Mouse (Mus musculus): ENCODE results near the gene Phactr3. TPM values are rescaled to one million over a fixed set of nuclear protein-coding genes. Genes with fewer than 3 reads are reported as not detected.

Gene Phactr3
- polyA plus RNA-seq, 1 experiment from 2014 or later, result 3.1 TPM

DNA sequence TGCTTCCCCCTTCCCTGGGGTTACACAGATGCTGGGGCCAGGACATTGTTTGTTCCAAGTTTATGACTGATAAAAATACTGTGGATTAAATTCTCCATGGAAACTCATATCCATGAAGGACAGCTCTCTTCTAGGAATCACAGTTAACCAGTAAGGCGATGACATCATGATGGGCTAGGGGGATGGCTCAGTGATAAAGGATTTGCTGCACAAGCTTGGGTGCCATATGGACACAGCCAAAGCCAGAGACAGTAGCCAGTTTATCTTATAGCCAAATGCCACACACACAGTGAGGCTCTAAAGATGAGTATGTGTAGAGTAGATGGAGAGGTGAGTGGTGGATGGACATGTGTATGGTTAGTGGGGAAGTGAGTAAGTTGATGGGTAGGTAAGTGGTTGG, 45.2 kb downstream of the Phactr3 start:
- ATAC-seq (ENCODE audit: insufficient number of reproducible peaks, insufficient read depth, low FRiP score, low TSS enrichment), result no peak
- Histone ChIP-seq H3K36me3 (no peaks in the 10 kb centered on the region), H3K27ac (no peak overlapping the region), H3K9ac (no peak overlapping the region), H3K9me3 (no peaks in the 10 kb centered on the region), H3K4me1 (no peaks in the 10 kb centered on the region), H3K4me3 (no peak overlapping the region), H3K4me2 (replicated peaks) (no peak overlapping the region), H3K27me3 (no peaks in the 10 kb centered on the region)
- 83% methylated on average over 1 of the region's 1 CpGs for WGBS

DNA sequence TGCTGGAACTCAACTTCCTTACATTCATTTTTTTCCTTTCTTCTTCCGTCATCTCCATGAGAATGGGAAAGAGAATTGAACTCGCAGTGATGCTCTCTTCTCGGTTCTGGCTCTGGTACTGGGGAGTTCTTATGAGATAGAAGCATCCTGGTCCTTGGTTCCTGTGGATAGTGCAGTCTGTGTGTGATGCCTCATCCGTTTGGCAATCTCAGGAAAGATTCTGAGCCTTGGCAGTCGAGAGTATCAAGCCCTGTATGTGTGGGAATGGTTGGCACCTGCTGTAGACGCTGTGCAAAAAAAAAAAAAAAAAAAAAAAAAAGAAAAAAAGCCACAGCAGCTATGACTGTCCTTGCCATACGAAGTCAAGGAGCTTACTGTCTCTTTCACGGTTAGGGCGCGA, 47.2 kb downstream of the Phactr3 start:
- no peaks in the 10 kb centered on the region for H3K9me3 ChIP-seq
- no peaks in the 10 kb centered on the region for H3K4me1 ChIP-seq
- H3K4me2 ChIP-seq (replicated peaks), result no peak overlapping the region
- no peak overlapping the region for H3K9ac ChIP-seq
- H3K36me3 ChIP-seq, result no peaks in the 10 kb centered on the region
- no peak overlapping the region for H3K27ac ChIP-seq
- no peaks in the 10 kb centered on the region for H3K27me3 ChIP-seq
- ATAC-seq (ENCODE audit: insufficient number of reproducible peaks, insufficient read depth, low FRiP score, low TSS enrichment), result no peak
- H3K4me3 ChIP-seq, result no peak overlapping the region
- WGBS, result 80% methylated on average over 10 of the region's 10 CpGs

DNA sequence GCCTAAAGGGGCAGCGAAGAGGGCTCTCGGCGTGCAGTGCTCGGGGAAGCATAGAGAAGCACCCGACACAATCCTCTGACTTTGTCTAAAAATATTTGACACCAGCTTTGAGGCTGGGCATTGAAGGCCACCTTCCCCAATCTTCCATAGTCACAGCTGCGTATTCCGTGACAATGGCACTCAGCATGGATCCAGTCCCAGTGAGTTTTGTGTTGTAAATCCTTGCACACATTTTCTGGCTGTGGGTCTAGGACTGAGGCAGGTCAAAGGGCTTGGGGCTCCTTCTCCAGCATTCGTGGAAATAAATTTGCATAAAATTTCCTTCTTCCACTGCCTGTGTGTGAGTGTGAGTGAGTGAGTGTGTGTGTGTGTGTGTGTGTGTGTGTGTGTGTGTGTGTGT, 51.2 kb downstream of the Phactr3 start:
- Histone ChIP-seq H3K4me1 (no peaks in the 10 kb centered on the region), H3K36me3 (no peaks in the 10 kb centered on the region), H3K4me3 (no peak overlapping the region), H3K9ac (no peak overlapping the region), H3K9me3 (no peaks in the 10 kb centered on the region), H3K27ac (no peak overlapping the region), H3K27me3 (no peaks in the 10 kb centered on the region), H3K4me2 (replicated peaks) (no peak overlapping the region)
- no peak for ATAC-seq (ENCODE audit: insufficient number of reproducible peaks, insufficient read depth, low FRiP score, low TSS enrichment)
- 72% methylated on average over 8 of the region's 8 CpGs for WGBS

- Histone ChIP-seq H3K9me3 (no peaks in the 10 kb centered on the region), H3K4me1 (peaks cover 5% of the 10 kb centered on the region; the same call in 1 of the 2 replicates), H3K27me3 (no peaks in the 10 kb centered on the region), H3K9ac (no peak overlapping the region), H3K36me3 (no peaks in the 10 kb centered on the region), H3K27ac (no peak overlapping the region), H3K4me2 (replicated peaks) (no peak overlapping the region), H3K4me3 (no peak overlapping the region)
- no peak for ATAC-seq (ENCODE audit: insufficient number of reproducible peaks, insufficient read depth, low FRiP score, low TSS enrichment)
- 30% methylated on average over 2 of the region's 2 CpGs for WGBS
Observed at GRCm38 (mm10) chr2:178173951-178174350, 55.2 kb downstream of the Phactr3 start.

DNA sequence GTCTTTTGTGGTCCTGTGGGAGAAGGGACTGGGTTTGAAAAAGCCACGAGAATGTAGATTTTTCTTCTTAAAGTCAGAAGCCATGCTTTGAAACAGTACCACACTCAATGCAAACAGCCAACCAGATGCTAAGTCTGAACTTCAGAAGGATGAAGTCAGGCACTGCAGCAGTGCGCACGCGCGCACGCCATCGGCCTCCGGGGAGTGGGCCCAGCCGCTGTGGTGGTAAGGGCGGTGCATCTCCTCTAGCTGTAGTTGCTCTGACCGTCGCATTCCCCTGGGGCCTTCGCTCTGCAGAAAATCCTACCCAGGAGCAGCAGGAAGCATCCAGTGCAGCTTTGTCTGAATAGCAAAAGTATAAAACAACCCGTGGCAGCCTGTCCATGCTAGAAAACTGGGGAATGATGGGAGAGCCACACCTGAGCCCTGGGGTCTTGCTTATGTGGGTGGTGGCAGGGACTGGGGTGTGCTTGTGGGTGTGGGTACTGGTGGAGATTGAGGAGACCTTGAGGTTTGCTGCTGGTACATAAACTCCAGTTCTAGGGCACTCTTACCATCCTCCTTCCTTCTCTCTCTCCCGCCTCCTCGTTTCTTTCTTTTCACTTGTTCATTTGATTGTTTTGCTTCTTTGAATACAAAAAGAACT, 56.6 kb downstream of the Phactr3 start:
- peak; percentile 80 for ATAC-seq (ENCODE audit: insufficient number of reproducible peaks, insufficient read depth, low FRiP score, low TSS enrichment)
- peak overlapping the region; percentile 46 for H3K4me2 ChIP-seq (replicated peaks)
- H3K27me3 ChIP-seq, result no peaks in the 10 kb centered on the region
- H3K27ac ChIP-seq, result peak overlapping the region; percentile 14; the same call in 1 of the 2 replicates
- H3K4me3 ChIP-seq, result peak overlapping the region; percentile 20; the same call in 1 of the 2 replicates
- H3K36me3 ChIP-seq, result no peaks in the 10 kb centered on the region
- 20% methylated on average over 16 of the region's 16 CpGs for WGBS
- H3K4me1 ChIP-seq, result peaks cover 5% of the 10 kb centered on the region; the same call in 1 of the 2 replicates
- no peaks in the 10 kb centered on the region for H3K9me3 ChIP-seq
- no peak overlapping the region for H3K9ac ChIP-seq

- Histone ChIP-seq H3K36me3 (no peaks in the 10 kb centered on the region), H3K4me2 (replicated peaks) (no peak overlapping the region), H3K9me3 (no peaks in the 10 kb centered on the region; the same call in 1 of the 2 replicates), H3K27ac (no peak overlapping the region), H3K9ac (no peak overlapping the region), H3K4me1 (no peaks in the 10 kb centered on the region), H3K4me3 (no peak overlapping the region), H3K27me3 (no peaks in the 10 kb centered on the region)
- no peak for ATAC-seq (ENCODE audit: insufficient number of reproducible peaks, insufficient read depth, low FRiP score, low TSS enrichment)
- 63% methylated on average over 5 of the region's 5 CpGs for WGBS
Observed at GRCm38 (mm10) chr2:178184251-178184650, 65.5 kb downstream of the Phactr3 start.

DNA sequence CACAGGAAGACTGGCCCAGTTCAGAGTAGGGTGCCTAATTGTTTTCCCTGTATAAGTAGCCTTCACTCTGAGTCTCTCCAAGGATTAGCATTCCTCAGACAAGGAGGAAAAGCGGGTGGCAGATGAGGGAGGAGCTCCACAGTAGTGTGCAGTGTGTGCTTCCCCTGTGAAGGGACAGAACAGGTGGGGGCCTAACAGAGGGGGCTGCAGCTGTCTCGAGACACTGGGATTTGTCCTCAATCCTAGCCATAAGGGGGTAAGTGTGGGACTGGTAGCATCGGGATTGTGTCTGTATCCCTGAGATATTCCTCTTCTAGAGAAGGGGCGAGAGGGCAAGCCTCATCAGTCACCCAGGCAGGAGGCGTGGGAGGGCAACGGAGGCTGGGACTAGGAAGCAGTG, 66.1 kb downstream of the Phactr3 start:
- H3K4me1 ChIP-seq, result no peaks in the 10 kb centered on the region
- no peak overlapping the region for H3K9ac ChIP-seq
- H3K27me3 ChIP-seq, result no peaks in the 10 kb centered on the region
- no peaks in the 10 kb centered on the region for H3K36me3 ChIP-seq
- WGBS, result 68% methylated on average over 6 of the region's 6 CpGs
- no peaks in the 10 kb centered on the region; the same call in 1 of the 2 replicates for H3K9me3 ChIP-seq
- peak; percentile 80 for ATAC-seq (ENCODE audit: insufficient number of reproducible peaks, insufficient read depth, low FRiP score, low TSS enrichment)
- H3K4me3 ChIP-seq, result no peak overlapping the region
- H3K4me2 ChIP-seq (replicated peaks), result no peak overlapping the region
- no peak overlapping the region for H3K27ac ChIP-seq

DNA sequence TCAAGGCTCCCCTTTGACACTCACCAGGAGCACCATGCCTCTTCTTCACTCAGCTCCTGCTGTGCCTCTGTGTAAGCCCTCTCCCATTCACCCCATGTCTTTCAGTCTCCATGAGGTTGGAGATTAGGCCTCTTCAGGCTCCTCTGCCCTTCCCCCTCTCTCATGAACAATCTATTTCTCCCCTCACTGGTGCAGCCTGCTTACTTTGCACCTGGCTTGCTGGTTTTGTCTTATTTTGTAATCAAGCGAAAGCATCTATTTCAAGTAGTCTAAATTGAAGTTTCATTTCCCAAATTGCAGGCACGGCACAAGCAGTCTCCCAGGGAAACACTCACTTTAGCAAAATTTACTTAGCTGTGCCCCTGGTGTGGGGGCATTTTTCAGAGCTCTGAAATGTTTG, 70.2 kb downstream of the Phactr3 start:
- Histone ChIP-seq H3K27me3 (no peaks in the 10 kb centered on the region), H3K27ac (no peak overlapping the region), H3K9ac (no peak overlapping the region), H3K4me3 (no peak overlapping the region), H3K36me3 (no peaks in the 10 kb centered on the region), H3K4me2 (replicated peaks) (no peak overlapping the region), H3K4me1 (peaks cover 6% of the 10 kb centered on the region; the same call in 1 of the 2 replicates), H3K9me3 (no peaks in the 10 kb centered on the region; the same call in 1 of the 2 replicates)
- WGBS, result 59% methylated on average over 2 of the region's 2 CpGs
- ATAC-seq (ENCODE audit: insufficient number of reproducible peaks, insufficient read depth, low FRiP score, low TSS enrichment), result no peak

- peaks cover 6% of the 10 kb centered on the region; the same call in 1 of the 2 replicates for H3K4me1 ChIP-seq
- WGBS, result 50% methylated on average over 9 of the region's 9 CpGs
Observed at GRCm38 (mm10) chr2:178192881-178193280, 74.1 kb downstream of the Phactr3 start.

DNA sequence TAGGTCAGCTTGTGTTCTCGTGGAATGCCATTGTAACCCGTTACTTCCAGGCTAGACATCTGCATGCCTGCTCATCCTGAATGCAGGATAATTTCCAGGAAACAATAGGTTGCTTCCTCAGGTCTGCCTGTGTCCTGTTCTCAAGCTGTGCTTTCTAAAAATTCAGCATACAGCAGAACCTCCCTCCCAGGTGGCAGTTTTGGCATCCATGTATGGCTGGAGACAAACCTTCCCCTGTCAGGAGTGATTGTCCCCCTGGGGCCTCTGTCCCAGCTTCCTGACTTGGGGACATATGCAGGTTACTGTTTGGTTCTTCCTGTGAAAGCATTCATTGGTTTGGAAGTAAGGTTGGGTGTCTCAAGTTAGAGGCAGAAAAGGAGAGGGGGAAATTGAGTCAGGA, 74.7 kb downstream of the Phactr3 start:
- 51% methylated on average over 2 of the region's 2 CpGs for WGBS
- Histone ChIP-seq H3K9ac (no peak overlapping the region), H3K9me3 (no peaks in the 10 kb centered on the region), H3K36me3 (no peaks in the 10 kb centered on the region), H3K4me2 (replicated peaks) (no peak overlapping the region), H3K27ac (no peak overlapping the region), H3K27me3 (no peaks in the 10 kb centered on the region), H3K4me3 (no peak overlapping the region), H3K4me1 (peaks cover 6% of the 10 kb centered on the region; the same call in 1 of the 2 replicates)
- no peak for ATAC-seq (ENCODE audit: insufficient number of reproducible peaks, insufficient read depth, low FRiP score, low TSS enrichment)

More at GRCm38 (mm10) chr2:178192881-178193280, 74.1 kb downstream of the Phactr3 start:
- no peaks in the 10 kb centered on the region for H3K9me3 ChIP-seq
- no peak overlapping the region for H3K27ac ChIP-seq
- H3K4me3 ChIP-seq, result no peak overlapping the region
- H3K4me2 ChIP-seq (replicated peaks), result no peak overlapping the region
- H3K9ac ChIP-seq, result no peak overlapping the region
- no peaks in the 10 kb centered on the region for H3K27me3 ChIP-seq
- H3K36me3 ChIP-seq, result no peaks in the 10 kb centered on the region
- no peak for ATAC-seq (ENCODE audit: insufficient number of reproducible peaks, insufficient read depth, low FRiP score, low TSS enrichment)

DNA sequence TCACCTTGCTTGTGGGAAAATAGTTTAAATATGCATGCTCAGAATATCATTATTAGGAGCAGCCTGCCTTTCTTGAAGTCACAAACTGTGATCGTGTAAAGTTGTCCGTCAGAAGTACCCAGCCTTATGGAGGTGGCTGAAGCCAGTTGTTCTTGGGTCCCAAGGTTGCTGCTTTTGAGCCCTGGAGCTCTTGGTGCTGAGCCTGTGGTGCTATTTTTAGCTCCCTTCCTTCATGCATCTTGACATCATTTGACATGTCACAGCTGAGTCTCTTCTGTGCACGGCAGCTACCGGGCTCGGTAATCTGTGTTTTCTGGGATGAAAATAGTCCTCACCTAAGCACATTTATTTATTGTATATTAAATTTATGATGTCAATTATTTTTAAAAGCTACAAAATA, 76.1 kb downstream of the Phactr3 start:
- Histone ChIP-seq H3K36me3 (no peaks in the 10 kb centered on the region), H3K27ac (no peak overlapping the region), H3K9ac (no peak overlapping the region), H3K4me3 (no peak overlapping the region), H3K4me2 (replicated peaks) (no peak overlapping the region), H3K4me1 (peaks cover 6% of the 10 kb centered on the region; the same call in 1 of the 2 replicates), H3K9me3 (no peaks in the 10 kb centered on the region), H3K27me3 (no peaks in the 10 kb centered on the region)
- no peak for ATAC-seq (ENCODE audit: insufficient number of reproducible peaks, insufficient read depth, low FRiP score, low TSS enrichment)
- 70% methylated on average over 5 of the region's 5 CpGs for WGBS

GRCm38 (mm10) chr2:178196038-178196437, 77.3 kb downstream of the Phactr3 start:
- ATAC-seq (ENCODE audit: insufficient number of reproducible peaks, insufficient read depth, low FRiP score, low TSS enrichment), result no peak
- no peaks in the 10 kb centered on the region for H3K36me3 ChIP-seq
- H3K4me1 ChIP-seq, result peaks cover 6% of the 10 kb centered on the region; the same call in 1 of the 2 replicates
- 89% methylated on average over 6 of the region's 6 CpGs for WGBS
- H3K27me3 ChIP-seq, result no peaks in the 10 kb centered on the region
- no peak overlapping the region for H3K4me2 ChIP-seq (replicated peaks)
- no peak overlapping the region for H3K27ac ChIP-seq
- H3K9me3 ChIP-seq, result no peaks in the 10 kb centered on the region
- H3K9ac ChIP-seq, result no peak overlapping the region
- H3K4me3 ChIP-seq, result no peak overlapping the region

Data from embryonic facial prominence, embryonic 12.5 days (tissue).